Mouse (Mus musculus) hindbrain, embryonic 14.5 days (tissue): Measurements from ENCODE around the gene Pitpnb. TPM values are rescaled to one million over a fixed set of nuclear protein-coding genes. Genes with fewer than 3 reads are reported as not detected.

Source experiments
- ATAC-seq: fragments of 200-750 bp; cut with Nextera tagmentation; 2 replicates; pipeline ENCODE4 v1.8.0; 2017; ENCODE audit warnings: moderate number of reproducible peaks, mild to moderate bottlenecking, moderate TSS enrichment, moderate library complexity; ENCODE audit not compliant: low FRiP score
- DNase-seq: peaks from one replicate; pipeline ENCODE4 v3.0.0-alpha.2; 2015; ENCODE audit warnings: low spot score
- H3K27ac ChIP-seq: fragments of 300-500 bp; sonication (generic); 2 replicates; pipeline ENCODE4 v1.5.1; 2014; ENCODE audit warnings: mild to moderate bottlenecking, moderate library complexity
- H3K27me3 ChIP-seq: fragments of 300-500 bp; sonication (generic); 2 replicates; pipeline ENCODE4 v1.6.1; 2014; ENCODE audit warnings: mild to moderate bottlenecking, low read length, mixed read lengths; ENCODE audit not compliant: control insufficient read depth, insufficient read depth
- H3K36me3 ChIP-seq: fragments of 300-500 bp; sonication (generic); replicated peaks from 2 replicates; pipeline ENCODE4 v1.6.1; 2014; ENCODE audit not compliant: control insufficient read depth, insufficient read depth
- H3K4me1 ChIP-seq: fragments of 300-500 bp; sonication (generic); replicated peaks from 2 replicates; pipeline ENCODE4 v1.6.1; 2014; ENCODE audit warnings: antibody characterized with exemption, low read length, mixed read lengths; ENCODE audit not compliant: control insufficient read depth, insufficient read depth
- H3K4me2 ChIP-seq: fragments of 300-500 bp; sonication (generic); replicated peaks from 2 replicates; pipeline ENCODE4 v1.6.1; 2014; ENCODE audit warnings: mild to moderate bottlenecking, moderate library complexity
- H3K4me3 ChIP-seq: fragments of 300-500 bp; sonication (generic); replicated peaks from 2 replicates; pipeline ENCODE4 v1.5.1; 2014; ENCODE audit warnings: mild to moderate bottlenecking, low read length
- H3K9ac ChIP-seq: fragments of 300-500 bp; sonication (generic); 2 replicates; pipeline ENCODE4 v1.6.1; 2014
- H3K9me3 ChIP-seq: fragments of 300-500 bp; sonication (generic); 2 replicates; pipeline ENCODE4 v1.6.1; 2016; ENCODE audit warnings: low read length; ENCODE audit not compliant: control insufficient read depth
- WGBS: fragments of 180-500 bp; shearing (Covaris S2); extraction: QIAGEN DNeasy Blood & Tissue Kit; methylation state at CpG from one replicate; pipeline ENCODE4 v1.1.7; 2014; 5-methylcytosine and 5-hydroxymethylcytosine counted together
- polyA plus RNA-seq: library from polyadenylated mRNA; unstranded; fragments of >200 nt; fragmentation: Nextera tagmentation; extraction: Ambion mirVana; gene quantifications from 2 replicates; pipeline ENCODE4 v1.2.1, GENCODE M21; 2014

Pitpnb gene
- polyA plus RNA-seq, 1 experiment from 2014 or later = 95.2 TPM

DNA sequence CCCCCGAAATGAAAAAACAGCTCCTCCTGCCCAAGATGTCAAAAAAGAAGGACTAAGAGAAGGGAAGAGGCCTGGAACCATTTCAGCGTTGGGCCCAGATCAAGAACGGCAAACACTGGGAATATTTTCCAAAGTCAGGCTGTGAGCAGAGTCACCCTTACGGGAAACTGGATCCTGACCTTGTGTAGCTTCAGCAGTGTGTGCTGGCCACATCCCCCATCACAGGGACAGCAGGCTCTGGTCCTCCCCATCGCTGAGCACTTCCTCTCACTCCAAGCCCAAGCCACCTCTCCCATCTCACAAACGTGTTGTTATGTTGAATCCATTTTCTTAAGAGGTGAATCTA, 72.1 kb downstream of the Pitpnb start:
- WGBS = 84% methylated on average over 6 of the region's 6 CpGs
- Histone ChIP-seq H3K36me3 (no peaks in the 10 kb centered on the region), H3K4me1 (0 out of 2 replicates have a peak, but pooled peaks cover 4% of the 10 kb centered on the region), H3K9ac (no peak overlapping the region), H3K27ac (no peak overlapping the region), H3K4me2 (no peak overlapping the region), H3K4me3 (no peak overlapping the region), H3K27me3 (0 out of 2 replicates have a peak, but pooled peaks cover 5% of the 10 kb centered on the region), H3K9me3 (no peaks in the 10 kb centered on the region)
- ATAC-seq (no peak), DNase-seq (no peak)

DNA sequence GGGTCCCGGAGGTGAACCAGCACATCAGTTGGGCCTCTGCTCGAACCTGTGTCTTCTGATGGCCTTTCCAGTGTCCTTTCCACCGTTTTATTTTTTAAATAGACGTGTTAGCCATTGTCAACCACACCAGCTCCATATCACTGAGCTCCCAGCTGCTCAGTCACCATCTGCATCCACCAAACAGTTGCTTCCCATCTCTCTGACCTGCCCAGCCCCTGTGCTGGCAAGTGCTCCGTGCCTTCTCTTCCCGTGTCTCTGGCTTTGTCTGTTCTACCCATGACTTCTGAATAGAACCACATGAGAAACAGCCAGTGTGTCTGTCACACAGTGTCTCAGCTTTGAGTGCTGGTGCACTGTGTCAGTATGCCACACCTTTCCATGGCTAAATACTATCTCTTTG, 74.2 kb downstream of the Pitpnb start:
- no peak overlapping the region for H3K9ac ChIP-seq
- DNase-seq (no peak), ATAC-seq (no peak)
- H3K4me3 ChIP-seq = no peak overlapping the region
- H3K36me3 ChIP-seq = no peaks in the 10 kb centered on the region
- H3K9me3 ChIP-seq = no peaks in the 10 kb centered on the region
- H3K27me3 ChIP-seq = 0 out of 2 replicates have a peak, but pooled peaks cover 5% of the 10 kb centered on the region
- WGBS = 79% methylated on average over 6 of the region's 6 CpGs
- no peak overlapping the region for H3K4me2 ChIP-seq
- H3K4me1 ChIP-seq = peaks cover 10% of the 10 kb centered on the region
- H3K27ac ChIP-seq = no peak overlapping the region

DNA sequence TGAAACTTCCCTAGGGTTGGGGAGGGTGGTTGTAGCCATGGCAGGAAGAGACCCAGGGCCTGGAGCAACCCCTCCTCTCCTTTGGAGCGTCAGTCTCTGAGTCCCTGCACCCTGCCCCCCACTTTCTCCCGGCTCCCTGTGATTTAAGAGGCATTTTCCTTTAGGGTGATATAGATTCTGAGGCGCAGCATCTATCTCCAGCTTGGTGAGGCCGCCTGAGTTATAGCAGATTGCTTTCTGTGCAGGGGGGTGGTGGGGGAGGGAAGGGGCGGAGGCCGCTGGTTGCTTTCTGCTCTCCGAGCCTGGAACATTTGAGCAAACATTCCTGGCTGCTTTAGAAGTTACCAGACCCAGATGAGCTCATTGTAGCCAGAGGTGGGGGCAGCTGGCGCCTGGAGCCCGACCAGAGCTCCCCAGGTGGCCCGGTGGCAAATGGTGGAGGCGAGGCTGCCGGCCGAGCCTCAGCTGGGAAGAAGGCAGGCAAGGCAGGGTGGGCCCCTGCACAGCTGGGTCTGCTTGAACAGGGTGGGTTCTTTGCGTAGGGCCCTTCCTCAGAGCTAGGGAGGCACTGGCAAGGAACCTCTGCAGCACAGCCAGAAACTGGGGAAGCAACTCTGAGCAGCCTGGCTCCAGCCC, 78.0 kb downstream of the Pitpnb start:
- peaks cover 16% of the 10 kb centered on the region for H3K4me1 ChIP-seq
- ATAC-seq = 0 out of 2 replicates have a peak, but pooled peaks have one; percentile 33
- no peak overlapping the region for H3K4me3 ChIP-seq
- no peaks in the 10 kb centered on the region; the same call in 1 of the 2 replicates for H3K27me3 ChIP-seq
- WGBS = 11% methylated on average over 14 of the region's 14 CpGs
- H3K9ac ChIP-seq = no peak overlapping the region
- no peaks in the 10 kb centered on the region for H3K36me3 ChIP-seq
- DNase-seq = no peak
- H3K4me2 ChIP-seq = no peak overlapping the region
- H3K9me3 ChIP-seq = no peaks in the 10 kb centered on the region
- H3K27ac ChIP-seq = peak overlapping the region; percentile 41; the same call in 1 of the 2 replicates

DNA sequence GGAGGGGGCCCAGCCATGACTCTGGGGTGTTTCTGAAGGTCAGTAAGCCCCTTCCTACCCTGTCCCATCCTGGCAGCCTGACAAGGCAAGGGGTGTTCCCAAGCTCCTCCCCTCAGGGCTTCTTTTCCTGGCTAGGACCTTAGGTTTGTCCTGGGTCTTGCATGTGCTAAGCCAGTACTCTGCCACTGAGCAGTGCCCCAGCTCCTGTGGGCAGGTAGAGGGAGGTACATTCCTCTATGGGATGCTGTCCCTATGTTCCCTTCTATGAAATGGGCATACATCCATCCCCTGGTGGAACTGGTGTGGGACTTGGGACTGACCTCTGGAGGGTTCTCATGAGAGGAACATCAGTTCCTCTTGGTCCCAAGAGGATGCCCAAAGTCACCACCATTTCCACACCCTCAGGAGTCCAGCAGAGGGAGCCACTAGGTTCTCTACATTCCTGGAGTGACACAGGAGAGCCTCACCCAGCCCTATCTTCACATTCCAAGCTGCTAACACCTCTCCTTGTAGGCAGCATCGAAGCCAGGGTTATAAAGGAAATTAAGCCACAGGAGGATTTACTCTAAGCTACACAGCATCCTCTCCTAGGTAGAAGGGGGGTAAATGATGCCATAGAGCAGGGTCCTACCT, 79.0 kb downstream of the Pitpnb start:
- ATAC-seq = no peak
- Histone ChIP-seq H3K4me3 (no peak overlapping the region), H3K4me1 (peaks cover 24% of the 10 kb centered on the region), H3K4me2 (no peak overlapping the region), H3K27me3 (no peaks in the 10 kb centered on the region; the same call in 1 of the 2 replicates), H3K9me3 (no peaks in the 10 kb centered on the region), H3K9ac (no peak overlapping the region), H3K36me3 (no peaks in the 10 kb centered on the region), H3K27ac (no peak overlapping the region)
- 39% methylated on average over 1 of the region's 1 CpGs for WGBS
- no peak for DNase-seq

DNA sequence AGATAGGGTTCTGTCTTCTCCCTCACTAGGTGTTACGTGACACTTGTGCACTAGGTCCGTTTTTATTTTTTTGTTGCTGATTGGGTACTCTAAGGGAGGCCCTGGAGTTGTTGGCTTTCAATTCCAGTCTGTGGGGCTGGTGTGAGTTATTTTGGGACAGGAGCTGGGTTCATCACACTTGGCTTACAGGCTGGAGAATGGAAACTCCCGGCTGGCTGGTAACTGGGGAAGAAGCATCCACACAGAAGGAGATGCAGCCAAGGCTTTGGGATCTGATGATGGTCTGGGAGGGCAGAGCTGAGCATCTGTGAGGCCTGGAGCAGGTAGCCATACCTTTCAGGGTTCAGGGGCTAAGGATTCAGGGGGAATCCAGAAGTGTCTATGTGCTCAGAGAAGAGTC, 80.1 kb downstream of the Pitpnb start:
- WGBS = 84% methylated on average over 3 of the region's 3 CpGs
- ATAC-seq = no peak

DNA sequence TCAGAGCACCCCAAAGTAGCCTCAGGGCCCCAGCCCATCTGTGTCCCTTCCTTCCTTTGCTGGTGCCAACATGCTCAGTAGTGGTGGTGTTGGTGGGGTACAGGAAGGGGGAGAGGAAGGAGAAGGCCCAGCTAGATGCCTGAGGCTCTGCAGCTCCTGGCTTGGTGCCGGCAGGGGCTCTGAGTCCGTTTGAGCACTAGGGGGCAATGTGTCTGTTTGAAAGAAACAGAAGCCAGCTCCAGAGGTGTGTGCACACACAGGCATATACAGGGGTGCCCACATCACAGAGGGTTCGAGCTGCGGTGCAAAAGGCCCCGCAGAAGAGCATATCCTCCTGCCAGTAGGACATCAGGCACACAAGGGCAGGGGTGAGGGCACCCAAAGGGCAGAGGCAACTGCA, 83.6 kb downstream of the Pitpnb start:
- H3K4me1 ChIP-seq = peaks cover 31% of the 10 kb centered on the region
- H3K4me2 ChIP-seq = peak overlapping the region; percentile 99
- under 1% methylated on average over 5 of the region's 5 CpGs for WGBS
- H3K9me3 ChIP-seq = no peaks in the 10 kb centered on the region
- DNase-seq (peak; percentile 89), ATAC-seq (peak; percentile 41; the same call in 1 of the 2 replicates)
- 0 out of 2 replicates have a peak overlapping the region, but pooled peaks have one; percentile 92 for H3K4me3 ChIP-seq
- no peaks in the 10 kb centered on the region; the same call in 1 of the 2 replicates for H3K27me3 ChIP-seq
- peak overlapping the region; percentile 89 for H3K27ac ChIP-seq
- peaks cover 4% of the 10 kb centered on the region for H3K36me3 ChIP-seq
- H3K9ac ChIP-seq = peak overlapping the region; percentile 93

More for the DNA sequence above, 80.1 kb downstream of the Pitpnb start:
- Histone ChIP-seq H3K9ac (no peak overlapping the region), H3K4me2 (no peak overlapping the region), H3K4me3 (no peak overlapping the region), H3K9me3 (no peaks in the 10 kb centered on the region), H3K27me3 (no peaks in the 10 kb centered on the region; the same call in 1 of the 2 replicates), H3K4me1 (peaks cover 33% of the 10 kb centered on the region), H3K36me3 (no peaks in the 10 kb centered on the region), H3K27ac (no peak overlapping the region)
- no peak for DNase-seq

DNA sequence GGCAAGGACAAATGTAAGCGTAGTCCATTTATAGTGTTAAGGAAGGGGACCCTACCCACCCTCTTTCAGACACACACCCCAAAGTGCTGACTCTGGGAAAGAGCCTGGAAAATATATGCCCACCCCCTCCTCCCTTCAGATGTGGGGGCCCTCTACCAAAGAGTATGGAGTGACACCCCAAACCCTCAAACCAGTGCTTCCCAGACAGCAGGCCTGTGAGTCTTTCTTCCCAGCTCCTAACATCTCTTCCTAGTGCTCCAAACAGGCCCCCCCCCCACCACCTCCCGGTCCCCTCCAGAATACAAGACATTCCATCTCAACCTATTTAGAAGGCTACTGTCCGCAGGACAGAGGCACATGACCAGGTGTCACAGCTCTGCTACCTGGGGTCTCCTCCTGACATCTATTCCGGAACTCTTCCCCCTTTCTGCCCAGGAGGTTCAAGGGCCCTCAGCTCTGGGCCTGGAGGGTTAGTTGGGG, 84.2 kb downstream of the Pitpnb start:
- WGBS = 30% methylated on average over 4 of the region's 4 CpGs
- H3K4me3 ChIP-seq = peak overlapping the region; percentile 92
- ATAC-seq = no peak
- peak overlapping the region; percentile 93 for H3K9ac ChIP-seq
- H3K27me3 ChIP-seq = no peaks in the 10 kb centered on the region; the same call in 1 of the 2 replicates
- H3K4me1 ChIP-seq = peaks cover 37% of the 10 kb centered on the region
- DNase-seq = no peak
- peak overlapping the region; percentile 89 for H3K27ac ChIP-seq
- peaks cover 10% of the 10 kb centered on the region for H3K36me3 ChIP-seq
- H3K9me3 ChIP-seq = no peaks in the 10 kb centered on the region
- H3K4me2 ChIP-seq = peak overlapping the region; percentile 99

DNA sequence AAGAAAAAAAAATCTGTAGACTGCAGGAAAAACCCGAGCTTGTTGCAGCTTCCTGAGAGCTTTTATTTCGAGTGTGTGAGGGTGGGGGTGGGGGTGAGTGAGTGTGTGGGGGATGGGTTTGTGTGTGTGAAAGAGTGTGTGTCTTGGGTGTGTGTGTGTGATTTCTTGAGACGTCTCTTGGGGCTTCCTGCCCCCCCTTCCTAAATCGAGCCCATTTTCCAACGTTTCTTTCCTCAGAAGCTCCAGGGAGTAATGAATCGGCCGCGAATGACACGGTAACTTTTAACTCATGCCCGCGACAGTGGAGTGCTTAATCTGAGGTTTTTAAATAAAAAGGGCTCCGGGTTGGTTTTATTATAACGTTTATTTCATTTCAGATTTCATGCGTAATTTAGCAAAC, 85.0 kb downstream of the Pitpnb start:
- under 1% methylated on average over 14 of the region's 14 CpGs for WGBS
- Histone ChIP-seq H3K9me3 (no peaks in the 10 kb centered on the region), H3K36me3 (peaks cover 18% of the 10 kb centered on the region), H3K4me2 (peak overlapping the region; percentile 99), H3K9ac (peak overlapping the region; percentile 93), H3K4me1 (peaks cover 45% of the 10 kb centered on the region), H3K27ac (peak overlapping the region; percentile 89), H3K27me3 (no peaks in the 10 kb centered on the region; the same call in 1 of the 2 replicates), H3K4me3 (peak overlapping the region; percentile 92)
- DNase-seq (no peak), ATAC-seq (no peak)

DNA sequence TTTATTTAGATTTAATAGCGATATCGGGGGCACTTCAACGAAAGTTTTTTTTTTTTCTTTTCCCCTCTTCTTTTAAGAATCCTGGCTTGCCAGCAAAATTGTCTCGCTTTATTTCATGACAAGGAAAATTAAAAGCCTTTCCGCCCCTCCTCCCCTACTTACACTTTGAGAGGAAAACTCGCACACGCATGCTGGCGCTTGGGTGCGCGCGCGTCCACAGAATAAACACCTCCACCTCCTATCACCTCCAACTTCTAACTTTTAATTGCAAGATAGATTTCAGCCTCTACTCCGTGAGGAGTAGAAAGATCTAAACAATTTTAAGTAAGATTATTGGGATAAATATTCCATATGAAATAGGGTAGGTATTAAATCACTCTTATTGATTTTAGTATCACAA, 85.5 kb downstream of the Pitpnb start:
- no peak for DNase-seq
- H3K36me3 ChIP-seq = peaks cover 23% of the 10 kb centered on the region
- H3K27ac ChIP-seq = peak overlapping the region; percentile 89
- H3K9ac ChIP-seq = peak overlapping the region; percentile 93
- H3K27me3 ChIP-seq = no peaks in the 10 kb centered on the region; the same call in 1 of the 2 replicates
- H3K9me3 ChIP-seq = no peaks in the 10 kb centered on the region
- peaks cover 49% of the 10 kb centered on the region for H3K4me1 ChIP-seq
- ATAC-seq = no peak
- peak overlapping the region; percentile 99 for H3K4me2 ChIP-seq
- WGBS = under 1% methylated on average over 13 of the region's 13 CpGs
- H3K4me3 ChIP-seq = peak overlapping the region; percentile 92
